Mouse (Mus musculus) liver, adult 2 months (tissue): Measurements from ENCODE around the gene Kif12. TPM values are rescaled to one million over a fixed set of nuclear protein-coding genes. Genes with fewer than 3 reads are reported as not detected.

Experiments used
- DNase-seq: peaks from one replicate; pipeline ENCODE4 v3.0.0-alpha.2; 2011; ENCODE audit warnings: low read depth, low spot score; ENCODE audit errors: extremely low read depth
- H3K27ac ChIP-seq: fragments of 200-500 bp; replicated peaks from 2 replicates; pipeline ENCODE4 v1.5.1; 2012; ENCODE audit warnings: low read depth, mild to moderate bottlenecking, control low read depth, inconsistent platforms, low read length; ENCODE audit not compliant: insufficient read depth
- H3K27me3 ChIP-seq: fragments of 200-500 bp; 2 replicates; pipeline ENCODE4 v1.6.1; 2012; ENCODE audit warnings: mild to moderate bottlenecking, moderate library complexity, low read length, inconsistent platforms; ENCODE audit not compliant: control insufficient read depth, insufficient read depth
- H3K36me3 ChIP-seq: fragments of 200-500 bp; 2 replicates; pipeline ENCODE4 v1.6.1; 2012; ENCODE audit warnings: low read length, inconsistent platforms; ENCODE audit not compliant: control insufficient read depth, insufficient read depth
- H3K4me1 ChIP-seq: fragments of 200-500 bp; 2 replicates; pipeline ENCODE4 v1.6.1; 2011; ENCODE audit warnings: low read length; ENCODE audit not compliant: control insufficient read depth, insufficient read depth
- H3K4me3 ChIP-seq: fragments of 200-500 bp; 2 replicates; pipeline ENCODE4 v1.5.1; 2011; ENCODE audit warnings: low read depth, mild to moderate bottlenecking, control low read depth, low read length, moderate library complexity; ENCODE audit not compliant: insufficient read depth
- H3K79me2 ChIP-seq: fragments of 200-500 bp; 2 replicates; pipeline ENCODE4 v1.6.1; 2012; ENCODE audit warnings: inconsistent platforms, mild to moderate bottlenecking, low read length, moderate library complexity; ENCODE audit not compliant: control insufficient read depth, insufficient read depth
- H3K9ac ChIP-seq: fragments of 200-500 bp; 2 replicates; pipeline ENCODE4 v1.6.1; 2012; ENCODE audit warnings: low read depth, mild to moderate bottlenecking, control low read depth, inconsistent platforms, low read length
- CTCF ChIP-seq: fragments of 200-500 bp; IDR thresholded peaks from 2 replicates; pipeline ENCODE4 v1.5.1; 2011; ENCODE audit warnings: low read depth, low read length, control low read depth
- POLR2A ChIP-seq: fragments of 200-500 bp; IDR thresholded peaks from 2 replicates; pipeline ENCODE4 v1.6.1; 2011; ENCODE audit warnings: low read length, control low read depth; ENCODE audit not compliant: insufficient read depth; ENCODE audit errors: extremely low read depth
- WGBS: fragments of 180-500 bp; shearing (Covaris S2); methylation state at CpG from one replicate; pipeline ENCODE4 v1.1.7; 2018; 5-methylcytosine and 5-hydroxymethylcytosine counted together
- polyA plus RNA-seq: library from polyadenylated mRNA; depleted of rRNA; stranded (reverse); fragments of >200 nt; gene quantifications from 2 replicates; pipeline ENCODE4 v1.2.3, GENCODE M21; 2012; rRNA removed
- total RNA-seq: library from RNA; depleted of rRNA; stranded (reverse); fragments of >200 nt; gene quantifications from 2 replicates; pipeline ENCODE4 v1.2.3, GENCODE M21; 2014; rRNA removed

Kif12 gene
- total and polyA plus RNA-seq, 2 experiments = 0.28 to 0.64 TPM

DNA sequence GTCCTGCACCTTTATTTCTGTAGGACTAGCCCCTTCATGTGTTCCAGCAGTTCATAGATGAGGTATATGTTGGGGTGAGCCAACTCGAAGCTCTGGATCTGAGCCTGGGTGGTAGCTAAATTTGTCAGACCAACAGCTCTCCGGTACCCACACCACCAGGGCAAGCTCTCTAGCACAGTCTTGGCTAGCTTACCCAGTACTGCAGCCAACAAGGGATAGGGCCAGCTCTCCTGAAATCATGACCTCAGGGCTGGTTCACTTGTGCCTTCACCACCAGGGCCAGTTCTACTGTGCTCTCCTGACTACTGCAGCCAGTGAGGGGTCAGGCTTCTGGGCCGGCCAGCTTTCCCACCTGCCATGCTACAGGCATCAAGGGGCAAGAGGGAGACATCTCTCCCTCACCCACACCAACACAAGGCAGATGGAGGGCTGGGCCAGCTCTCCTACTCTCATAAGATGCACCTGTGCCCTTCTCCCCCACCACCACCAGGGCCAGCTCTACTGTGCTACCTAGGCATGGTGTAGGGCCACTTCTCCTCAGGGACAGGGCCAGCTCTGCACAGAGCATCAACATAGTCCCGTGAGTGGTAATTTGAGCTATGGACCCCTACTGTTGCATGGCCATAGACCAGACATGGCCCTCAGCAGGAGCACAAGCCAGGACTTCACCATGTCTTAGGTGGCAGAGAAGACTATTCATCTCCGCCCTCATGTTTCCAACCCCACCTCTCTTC is 41.9 kb downstream of the Kif12 start:
- TF ChIP-seq CTCF = no peak
- TF ChIP-seq POLR2A = no peak
- DNase-seq = peak; percentile 65
- no peak overlapping the region for H3K4me3 ChIP-seq
- 62% methylated on average over 5 of the region's 5 CpGs for WGBS
- H3K27me3 ChIP-seq = no peaks in the 10 kb centered on the region
- no peaks in the 10 kb centered on the region for H3K4me1 ChIP-seq
- H3K9ac ChIP-seq = no peak overlapping the region
- no peaks in the 10 kb centered on the region for H3K79me2 ChIP-seq
- H3K36me3 ChIP-seq = no peaks in the 10 kb centered on the region
- no peak overlapping the region for H3K27ac ChIP-seq

DNA sequence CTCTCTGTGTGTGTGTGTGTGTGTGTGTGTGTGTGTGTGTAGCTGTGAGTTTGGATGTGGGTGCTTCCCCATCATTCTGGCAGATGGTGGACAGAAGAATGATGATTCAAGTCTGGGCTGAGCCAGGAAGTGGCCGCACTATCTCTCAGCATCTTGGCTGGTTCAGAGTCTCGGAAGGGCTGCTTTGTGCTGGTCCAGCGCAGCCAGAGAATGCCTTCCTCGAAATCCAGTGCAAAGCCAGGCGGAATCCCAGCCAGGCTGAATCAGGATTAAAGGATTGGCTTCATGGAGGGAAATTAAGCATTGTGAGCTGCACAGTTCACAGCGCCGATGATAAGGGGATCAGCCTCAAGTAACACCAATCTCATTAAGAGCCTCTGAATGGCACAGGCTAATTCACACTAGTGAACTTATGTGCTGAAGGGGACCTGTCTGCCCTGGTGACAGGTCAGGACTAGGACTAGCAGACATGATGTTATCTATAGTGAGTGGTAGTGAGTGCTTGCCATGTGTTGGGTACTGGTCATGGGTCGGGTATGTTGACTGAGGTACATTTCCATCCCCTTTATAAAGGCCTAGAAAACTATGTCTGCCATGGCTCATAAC is 47.0 kb downstream of the Kif12 start:
- WGBS = 79% methylated on average over 8 of the region's 8 CpGs
- no peak for DNase-seq
- Histone ChIP-seq H3K27me3 (no peaks in the 10 kb centered on the region), H3K4me1 (no peaks in the 10 kb centered on the region), H3K9ac (no peak overlapping the region), H3K79me2 (no peaks in the 10 kb centered on the region), H3K27ac (no peak overlapping the region), H3K4me3 (no peak overlapping the region), H3K36me3 (no peaks in the 10 kb centered on the region)
- TF ChIP-seq CTCF (no peak), POLR2A (no peak)

DNA sequence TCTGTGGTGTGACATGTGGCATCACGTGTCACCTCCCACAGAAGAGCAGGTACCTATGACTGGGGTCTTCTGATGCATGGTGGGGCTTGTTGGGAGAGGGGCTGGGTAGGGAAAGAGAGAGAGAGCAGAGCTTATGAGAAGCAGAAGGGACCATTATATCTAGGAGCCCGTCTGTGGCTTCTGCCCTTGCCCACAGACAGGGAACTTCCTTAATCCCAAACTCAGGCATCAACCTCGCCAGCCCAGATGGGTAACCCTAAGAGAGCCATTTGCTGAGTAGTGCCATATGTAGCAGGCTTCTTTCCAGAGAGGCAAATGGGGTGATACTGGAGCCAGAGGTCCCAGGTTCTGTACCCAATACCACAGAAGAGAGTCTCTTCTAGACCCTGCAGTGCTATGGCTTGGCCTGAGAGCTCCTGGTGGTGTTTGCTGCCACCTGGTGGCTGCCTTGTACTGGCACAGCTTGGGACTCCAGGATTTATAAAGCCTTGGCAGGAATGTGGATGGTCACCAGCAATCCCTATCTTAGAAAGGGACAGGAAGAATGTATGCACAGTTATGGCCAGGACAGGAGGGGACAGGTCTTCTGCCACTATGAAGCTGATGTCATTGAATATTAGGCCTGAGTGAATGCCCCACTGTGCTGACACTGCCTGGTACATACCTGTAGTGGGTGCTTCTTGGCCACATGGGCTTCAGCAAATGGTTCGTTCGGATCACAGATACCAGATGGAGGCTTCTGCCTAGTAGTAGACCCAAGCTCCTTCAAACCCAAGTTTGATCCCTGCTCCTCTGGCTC is 53.1 kb downstream of the Kif12 start:
- H3K36me3 ChIP-seq = no peaks in the 10 kb centered on the region
- H3K9ac ChIP-seq = no peak overlapping the region
- H3K79me2 ChIP-seq = no peaks in the 10 kb centered on the region
- H3K27ac ChIP-seq = no peak overlapping the region
- no peak overlapping the region for H3K4me3 ChIP-seq
- WGBS = 95% methylated on average over 5 of the region's 5 CpGs
- no peak for TF ChIP-seq POLR2A
- peak; percentile 99 for TF ChIP-seq CTCF
- H3K4me1 ChIP-seq = no peaks in the 10 kb centered on the region
- no peaks in the 10 kb centered on the region for H3K27me3 ChIP-seq
- DNase-seq = peak; percentile 57

Other genes with a start within 250 kb of the Kif12 start
- 0.18 and 0.47 TPM in 2 replicates for gene Zfp618, start 206.6 kb downstream of the Kif12 start, total RNA-seq
- 0.29 and 0.73 TPM in 2 replicates for gene Zfp618, start 206.6 kb downstream of the Kif12 start, polyA plus RNA-seq
- 3,181 and 3,254 TPM in 2 replicates for gene Ambp, start 17.3 kb downstream of the Kif12 start, total RNA-seq
- gene Ambp, start 17.3 kb downstream of the Kif12 start, polyA plus RNA-seq = 2,073 and 2,202 TPM in 2 replicates
- 1.7 and 2.2 TPM in 2 replicates for gene Col27a1, start 41.9 kb upstream of the Kif12 start, total RNA-seq
- gene Col27a1, start 41.9 kb upstream of the Kif12 start, polyA plus RNA-seq = 4.1 and 5.4 TPM in 2 replicates
- gene Orm1, start 172.4 kb upstream of the Kif12 start, total RNA-seq = 1,235 and 2,595 TPM in 2 replicates
- 676 and 691 TPM in 2 replicates for gene Orm1, start 172.4 kb upstream of the Kif12 start, polyA plus RNA-seq
- 1.1 and 14.1 TPM in 2 replicates for gene Orm3, start 184.0 kb upstream of the Kif12 start, total RNA-seq
- gene Orm3, start 184.0 kb upstream of the Kif12 start, polyA plus RNA-seq = 7.3 and 11.4 TPM in 2 replicates
- 27.0 and 55.0 TPM in 2 replicates for gene Orm2, start 190.3 kb upstream of the Kif12 start, total RNA-seq
- 66.8 and 86.8 TPM in 2 replicates for gene Orm2, start 190.3 kb upstream of the Kif12 start, polyA plus RNA-seq
- 1.0 and 1.4 TPM in 2 replicates for gene Akna, start 231.2 kb upstream of the Kif12 start, total RNA-seq
- gene Akna, start 231.2 kb upstream of the Kif12 start, polyA plus RNA-seq = 1.1 and 1.6 TPM in 2 replicates